Mouse (Mus musculus): ENCODE results near the gene Psmd10.

The Psmd10 gene

GRCm38 (mm10) chrX:140956272-140956940 is at the start of gene Psmd10, which contains the start of gene Atg4a:
Gene Psmd10 (minus strand): TSS chrX:140956728.
Gene Atg4a (plus strand): TSS chrX:140956907.
- peak; percentile 97 for DNase-seq (ENCODE audit: low read depth, low spot score)

DNA sequence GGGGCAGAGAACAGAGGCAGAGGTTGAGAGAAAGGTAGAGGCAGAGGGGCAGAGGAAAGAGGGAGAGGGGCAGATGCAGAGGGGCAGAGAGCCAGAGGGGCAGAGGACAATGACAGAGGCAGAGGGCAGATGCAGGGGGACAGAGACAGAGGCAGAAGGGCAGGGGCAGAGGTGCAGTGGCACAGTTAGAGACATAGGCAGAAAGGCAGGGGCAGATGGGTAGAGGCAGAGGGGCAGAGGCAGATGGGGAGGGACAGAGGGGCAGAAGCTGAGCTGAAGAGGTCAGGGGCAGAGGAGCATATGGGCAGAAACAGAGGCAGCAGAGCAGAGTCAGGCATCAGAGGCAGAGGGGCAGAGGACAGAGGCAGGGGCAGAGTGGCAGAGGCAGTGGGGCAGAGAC is 42.4 kb upstream of the Psmd10 start:
- no peak for DNase-seq (ENCODE audit: low read depth, low spot score)

GRCm38 (mm10) chrX:140997912-140998545 is 41.5 kb upstream of the Psmd10 start:
- no peak for DNase-seq (ENCODE audit: low read depth, low spot score)

DNA sequence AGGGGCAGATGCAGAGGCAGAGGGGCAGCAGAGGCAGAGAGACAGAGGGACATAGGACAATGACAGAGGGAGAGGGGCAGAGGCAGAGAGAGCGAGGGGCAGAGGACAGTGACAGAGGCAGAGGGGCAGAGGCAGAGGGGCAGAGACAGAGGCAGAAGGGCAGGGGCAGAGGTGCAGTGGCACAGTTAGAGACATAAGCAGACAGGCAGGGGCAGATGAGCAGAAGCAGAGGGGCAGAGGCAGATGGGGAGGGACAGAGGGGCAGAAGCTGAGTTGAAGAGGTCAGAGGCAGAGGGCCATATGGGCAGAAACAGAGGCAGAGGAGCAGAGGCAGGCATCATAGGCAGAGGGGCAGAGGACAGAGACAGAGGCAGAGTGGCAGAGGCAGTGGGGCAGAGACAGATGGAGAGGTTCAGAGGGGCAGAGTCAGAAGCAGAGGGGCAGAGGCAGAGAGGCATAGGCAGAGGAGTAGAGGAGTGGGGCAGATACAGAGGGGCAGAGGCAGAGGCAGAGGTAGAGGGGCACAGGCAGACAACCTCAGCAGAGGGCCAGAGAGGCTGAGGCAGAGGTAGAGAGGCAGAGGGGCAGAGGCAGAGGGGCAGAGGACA is 40.5 kb upstream of the Psmd10 start:
- no peak for DNase-seq (ENCODE audit: low read depth, low spot score)

GRCm38 (mm10) chrX:140985256-140985655 is 28.7 kb upstream of the Psmd10 start:
- no peak for DNase-seq (ENCODE audit: low read depth, low spot score)

DNA sequence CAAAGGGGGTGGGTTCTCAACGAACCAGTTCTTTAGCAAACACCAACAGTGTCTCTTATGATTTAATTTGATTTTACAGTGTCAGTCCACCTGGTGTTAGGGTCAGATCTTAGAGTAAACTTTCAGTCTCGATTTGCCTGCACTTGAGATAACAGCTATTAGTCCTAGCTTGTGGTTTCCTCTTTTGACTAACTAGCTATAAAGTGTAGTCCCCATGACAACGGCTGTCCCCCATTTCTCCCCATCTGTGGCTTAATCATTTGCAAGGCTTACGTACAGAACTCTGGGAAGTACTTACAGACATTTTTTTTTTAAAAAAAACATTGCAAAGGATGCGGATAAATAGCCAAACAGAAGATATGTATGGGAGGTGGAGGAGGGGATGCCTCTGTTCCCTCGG is 28.3 kb upstream of the Psmd10 start:
- DNase-seq (ENCODE audit: low read depth, low spot score): no peak

GRCm38 (mm10) chrX:140983206-140983960 is 26.9 kb upstream of the Psmd10 start:
- no peak for DNase-seq (ENCODE audit: low read depth, low spot score)

DNA sequence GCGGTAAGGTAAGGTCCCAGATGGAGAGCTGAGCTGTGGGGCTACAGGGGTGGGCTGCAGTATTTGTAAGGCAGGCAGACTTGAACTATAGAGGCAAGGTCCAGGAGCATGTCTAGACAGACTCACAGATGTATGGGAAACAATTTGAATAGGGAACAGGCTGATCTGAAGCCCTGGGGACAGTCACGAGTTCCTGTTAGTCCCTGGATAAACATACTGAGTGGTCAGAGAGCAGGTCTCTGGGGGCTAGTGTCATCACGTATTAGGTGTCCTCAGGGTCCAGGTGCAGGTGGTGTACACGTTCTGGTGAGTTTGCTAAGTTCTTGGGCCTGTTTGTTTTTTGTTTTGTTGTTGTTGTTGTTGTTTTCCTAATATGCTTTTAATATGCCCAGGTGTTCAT is 23.6 kb upstream of the Psmd10 start:
- no peak for DNase-seq (ENCODE audit: low read depth, low spot score)

DNA sequence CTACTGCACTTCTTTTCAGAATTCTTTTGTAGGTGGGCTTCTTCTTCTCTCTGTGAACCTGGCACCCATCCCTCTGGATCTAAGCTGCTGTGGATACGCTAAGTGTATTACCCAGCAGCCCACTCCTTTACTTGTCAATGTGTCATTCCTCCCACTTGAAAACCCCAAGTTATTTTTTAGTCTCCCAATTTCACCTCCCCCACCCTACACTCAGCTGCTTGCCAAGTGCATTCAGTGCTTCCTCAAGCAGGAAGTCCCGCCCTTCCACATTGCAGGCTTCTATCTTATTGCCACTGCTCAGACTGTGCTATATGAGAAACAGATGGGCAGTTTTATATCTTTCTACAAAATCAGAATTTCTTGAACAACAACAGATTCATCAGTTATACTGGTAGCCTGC is 23.0 kb upstream of the Psmd10 start:
- DNase-seq (ENCODE audit: low read depth, low spot score): no peak

DNA sequence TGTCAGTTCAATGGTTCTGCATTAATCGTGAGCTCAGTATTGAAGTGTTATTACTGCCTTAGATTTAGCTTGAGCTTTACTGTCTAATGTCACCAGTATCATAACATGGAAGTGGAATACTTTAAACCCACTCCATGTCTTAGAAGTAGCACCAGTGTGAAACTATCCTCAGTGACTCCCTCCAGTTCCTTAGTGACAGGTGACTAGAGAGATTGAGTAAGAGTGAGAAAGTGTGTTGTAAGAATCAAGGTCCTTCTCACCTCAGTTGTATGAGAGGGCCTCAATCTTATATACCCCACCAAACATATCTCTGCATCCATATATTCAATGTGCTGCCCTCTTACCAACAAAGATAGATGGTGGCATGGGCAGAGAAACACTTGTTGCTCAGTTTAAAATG is 22.4 kb upstream of the Psmd10 start:
- no peak for DNase-seq (ENCODE audit: low read depth, low spot score)

DNA sequence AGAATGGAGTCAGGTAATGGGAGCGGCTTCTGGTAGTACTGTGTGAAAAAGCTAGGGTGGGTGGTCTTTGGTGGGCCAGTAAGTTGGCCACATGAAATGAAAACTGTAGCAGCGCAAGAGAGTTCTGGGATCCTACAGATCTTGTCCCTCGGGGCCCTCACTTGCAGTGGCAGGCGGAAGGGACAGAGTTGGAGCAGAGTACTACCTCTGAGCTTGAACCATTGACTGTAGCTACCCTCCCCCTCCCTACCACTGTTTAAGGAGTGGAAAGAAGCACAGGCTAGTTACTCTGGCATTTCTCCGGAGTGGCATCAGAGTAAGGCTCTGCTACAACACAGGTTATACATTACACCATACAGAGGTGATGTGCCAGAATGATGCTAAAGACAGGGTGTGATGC is 431 bp upstream of the Psmd10 start:
- DNase-seq (ENCODE audit: low read depth, low spot score): no peak

GRCm38 (mm10) chrX:140953618-140954017 is 2.9 kb downstream of the Psmd10 start:
- DNase-seq (ENCODE audit: low read depth, low spot score): no peak

DNA sequence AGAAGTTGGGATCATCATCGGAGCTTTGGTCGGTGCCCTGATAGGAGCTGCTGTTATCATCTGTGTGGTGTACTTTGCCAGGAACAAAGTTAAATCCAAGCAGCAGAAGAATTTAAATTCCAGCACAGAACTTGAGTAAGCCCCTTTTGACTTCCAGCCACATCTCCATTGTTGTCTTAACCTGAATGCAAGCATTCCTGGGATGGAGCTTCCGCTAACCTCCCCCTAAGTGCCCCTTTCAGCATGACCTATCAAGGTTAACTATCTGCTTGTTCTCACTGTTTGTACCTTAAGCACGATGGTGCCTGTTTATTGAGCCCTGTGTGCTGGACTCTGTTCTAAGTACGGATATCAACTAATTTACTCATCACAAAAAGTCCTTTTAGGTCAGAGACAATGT is 20.3 kb downstream of the Psmd10 start:
- DNase-seq (ENCODE audit: low read depth, low spot score): peak; percentile 65

DNA sequence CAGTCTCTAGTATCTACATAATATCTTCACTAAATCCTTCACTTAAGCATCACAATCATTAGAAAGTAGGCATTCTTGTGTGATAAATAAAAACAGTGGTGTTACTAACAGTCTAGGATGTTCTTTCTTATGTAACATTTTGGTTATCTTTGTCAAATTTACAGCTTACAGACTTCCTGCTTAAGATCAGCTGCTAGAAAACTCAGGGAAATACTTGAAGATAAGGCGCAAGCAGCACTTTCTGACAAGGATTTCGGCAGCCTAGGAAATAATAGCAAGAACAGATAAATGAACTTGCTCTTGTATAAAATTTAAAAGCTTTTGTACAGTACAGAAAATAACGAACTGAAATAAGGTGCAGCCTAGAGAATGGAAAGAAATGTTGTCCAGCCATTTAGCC is 23.3 kb downstream of the Psmd10 start:
- DNase-seq (ENCODE audit: low read depth, low spot score): no peak

DNA sequence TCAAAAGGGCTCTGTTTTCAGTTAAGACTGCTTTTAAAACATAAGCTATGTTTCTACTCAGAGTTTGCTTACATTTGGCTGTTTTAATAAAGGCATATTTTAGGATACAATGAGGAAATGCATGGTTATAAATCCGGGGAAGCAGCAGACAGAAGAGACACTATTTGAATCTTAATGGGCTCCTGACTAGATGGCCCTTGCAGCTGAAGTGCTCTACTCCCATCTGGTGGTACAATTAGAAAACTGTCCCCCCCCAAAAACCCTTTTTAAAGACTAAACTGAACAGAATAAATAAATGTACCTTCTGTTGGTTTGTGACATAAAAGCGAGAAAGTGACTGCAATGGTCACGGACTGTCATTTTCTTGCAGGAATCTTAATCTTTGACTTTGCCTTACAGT is 24.5 kb downstream of the Psmd10 start:
- DNase-seq (ENCODE audit: low read depth, low spot score): no peak

GRCm38 (mm10) chrX:140921321-140921720 is 35.2 kb downstream of the Psmd10 start:
- DNase-seq (ENCODE audit: low read depth, low spot score): no peak

DNA sequence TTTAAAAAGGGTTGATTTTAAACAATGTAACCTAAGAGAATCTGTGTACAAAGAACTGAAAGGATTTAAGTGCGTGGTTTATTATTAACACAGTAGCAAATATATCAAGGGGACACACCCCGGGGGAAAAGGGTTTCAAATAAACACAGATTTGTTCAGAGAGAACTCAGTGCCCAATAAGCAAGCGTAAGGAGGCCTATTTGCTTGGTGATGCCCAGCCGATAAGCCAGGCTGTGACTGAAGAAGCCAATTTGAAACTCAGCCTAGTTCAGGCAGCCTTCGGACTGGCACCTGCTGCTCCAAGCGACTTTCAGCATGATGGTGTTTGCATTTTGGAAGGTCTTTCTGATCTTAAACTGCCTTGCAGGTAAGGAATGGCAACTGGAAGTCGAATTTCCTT is 49.2 kb downstream of the Psmd10 start, which contains the start of gene Vsig1:
Vsig1 (plus strand) TSS at position 249 of the 400 bp plus-strand sequence.
- no peak for DNase-seq (ENCODE audit: low read depth, low spot score)

- DNase-seq (ENCODE audit: low read depth, low spot score): no peak
Measured at GRCm38 (mm10) chrX:140903487-140903886, 53.0 kb downstream of the Psmd10 start.
